In genomic region chr13:43112280-43112679, GRCm38 (mm10) we compare ENCODE assay signal across 12 mouse cellular contexts. TPM values are rescaled to one million over a fixed set of nuclear protein-coding genes. Genes with fewer than 3 reads are reported as not detected.
DNase-seq lines count a peak whose midpoint lies in the region; ATAC-seq and TF ChIP-seq lines count a peak whose summit lies in the region.
"Had no signal": no experiment of that assay in that cellular context is flagged by ENCODE, and none has a peak within 500 bp of the region (broad histone marks: within the 10 kb centered on the region; RNA-seq: fewer than 3 reads in every experiment).

No protein-coding gene starts in this region.

- 0 out of 2 replicates have a peak overlapping the region, but pooled peaks have one; percentile 12 for H3K4me2 ChIP-seq in hindbrain, embryonic 16.5 days (ENCODE audit: low read length)
- H3K4me2 ChIP-seq in hindbrain, embryonic 11.5 days (replicated peaks; ENCODE audit: low read depth, low read length): no peak overlapping the region
- H3K4me2 ChIP-seq in forebrain, postnatal 0 days (ENCODE audit: low read depth): no peak overlapping the region
- H3K4me2 ChIP-seq in stomach, postnatal 0 days (replicated peaks; ENCODE audit: low read depth): no peak overlapping the region
- H3K4me2 ChIP-seq: limb, embryonic 15.5 days; neural tube, embryonic 13.5 days had no signal

- ATAC-seq in hindbrain, embryonic 16.5 days: peak; percentile 89
- no peak for ATAC-seq in hindbrain, embryonic 11.5 days (ENCODE audit: low FRiP score)
- ATAC-seq in forebrain, postnatal 0 days: peak; percentile 95
- no peak for ATAC-seq in stomach, postnatal 0 days (ENCODE audit: low FRiP score, low TSS enrichment)
- ATAC-seq: inflammation-experienced regulatory T-cells, adult 6 months had no signal

- WGBS in hindbrain, embryonic 16.5 days: 63% methylated on average over 7 of the region's 7 CpGs
- WGBS in hindbrain, embryonic 11.5 days: 70% methylated on average over 7 of the region's 7 CpGs
- WGBS in forebrain, postnatal 0 days: 58% methylated on average over 7 of the region's 7 CpGs
- WGBS in stomach, postnatal 0 days: 69% methylated on average over 7 of the region's 7 CpGs

- no peak for DNase-seq in hindbrain, embryonic 11.5 days (ENCODE audit: low spot score)
- DNase-seq in forebrain, postnatal 0 days: peak; percentile 74
- peak; percentile 55 to 59 for DNase-seq in left cerebral cortex, adult 18-20 months (ENCODE audit: low spot score in 2 of 2)
- DNase-seq in right cerebral cortex, postnatal 36 days (ENCODE audit: low spot score in 2 of 2): peak; percentile 57 to 61
- no peak for DNase-seq in gastrocnemius, postnatal 10 days
- DNase-seq in lung, postnatal 10 days: no peak
- no peak for DNase-seq in stomach, postnatal 0 days (ENCODE audit: low spot score)
- DNase-seq: gastrocnemius, postnatal 14 days had no signal

- peak overlapping the region; percentile 56; the same call in 1 of the 2 replicates for H3K27ac ChIP-seq in hindbrain, embryonic 16.5 days (ENCODE audit: low read depth, low read length)
- no peak overlapping the region for H3K27ac ChIP-seq in hindbrain, embryonic 11.5 days (ENCODE audit: low read depth, low read length)
- H3K27ac ChIP-seq in forebrain, postnatal 0 days (ENCODE audit: low read depth, low read length): 0 out of 2 replicates have a peak overlapping the region, but pooled peaks have one; percentile 46
- no peak overlapping the region for H3K27ac ChIP-seq in stomach, postnatal 0 days (replicated peaks)
- H3K27ac ChIP-seq: limb, embryonic 15.5 days; neural tube, embryonic 13.5 days had no signal

- no peak overlapping the region for H3K4me3 ChIP-seq in hindbrain, embryonic 16.5 days (ENCODE audit: low read length)
- H3K4me3 ChIP-seq in hindbrain, embryonic 11.5 days (ENCODE audit: low read depth, low read length): no peak overlapping the region
- H3K4me3 ChIP-seq in forebrain, postnatal 0 days (ENCODE audit: low read depth, low read length): no peak overlapping the region
- no peak overlapping the region for H3K4me3 ChIP-seq in stomach, postnatal 0 days (ENCODE audit: low read depth, low read length)
- H3K4me3 ChIP-seq: limb, embryonic 15.5 days; neural tube, embryonic 13.5 days had no signal

- no peak overlapping the region for H3K9ac ChIP-seq in hindbrain, embryonic 16.5 days (ENCODE audit: low read depth, low read length)
- H3K9ac ChIP-seq in hindbrain, embryonic 11.5 days (ENCODE audit: low read depth, low read length): no peak overlapping the region
- H3K9ac ChIP-seq in forebrain, postnatal 0 days: no peak overlapping the region
- no peak overlapping the region for H3K9ac ChIP-seq in stomach, postnatal 0 days (ENCODE audit: low read length)
- H3K9ac ChIP-seq: limb, embryonic 15.5 days; neural tube, embryonic 13.5 days had no signal

- no peak for TF ChIP-seq CTCF in forebrain, postnatal 0 days (IDR thresholded peaks at IDR 0.05; ENCODE audit: low read depth)
- TF ChIP-seq CTCF in stomach, postnatal 0 days (IDR thresholded peaks at IDR 0.05; ENCODE audit: low read depth): no peak

- no peak for TF ChIP-seq EP300 in stomach, postnatal 0 days (optimal IDR thresholded peaks at IDR 0.05)

- peaks cover 5% of the 10 kb centered on the region; the same call in 1 of the 2 replicates for H3K4me1 ChIP-seq in hindbrain, embryonic 16.5 days (ENCODE audit: control insufficient read depth, insufficient read depth, low read depth, low read length)
- H3K4me1 ChIP-seq in hindbrain, embryonic 11.5 days (replicated peaks; ENCODE audit: control insufficient read depth, insufficient read depth, low read length): no peaks in the 10 kb centered on the region
- peaks cover 6% of the 10 kb centered on the region; the same call in 1 of the 2 replicates for H3K4me1 ChIP-seq in forebrain, postnatal 0 days (ENCODE audit: insufficient read depth)
- H3K4me1 ChIP-seq in stomach, postnatal 0 days (replicated peaks; ENCODE audit: control insufficient read depth, insufficient read depth): no peaks in the 10 kb centered on the region
- H3K4me1 ChIP-seq: limb, embryonic 15.5 days had no signal

- H3K36me3 ChIP-seq in hindbrain, embryonic 16.5 days (ENCODE audit: control insufficient read depth, insufficient read depth, low read length): no peaks in the 10 kb centered on the region
- no peaks in the 10 kb centered on the region for H3K36me3 ChIP-seq in hindbrain, embryonic 11.5 days (ENCODE audit: control insufficient read depth, insufficient read depth, low read length)
- no peaks in the 10 kb centered on the region for H3K36me3 ChIP-seq in forebrain, postnatal 0 days (ENCODE audit: insufficient read depth)
- no peaks in the 10 kb centered on the region for H3K36me3 ChIP-seq in stomach, postnatal 0 days (ENCODE audit: control insufficient read depth, insufficient read depth, low read length)
- H3K36me3 ChIP-seq: limb, embryonic 15.5 days; neural tube, embryonic 13.5 days had no signal

- H3K27me3 ChIP-seq in hindbrain, embryonic 16.5 days (replicated peaks; ENCODE audit: control insufficient read depth, insufficient read depth, low read length): no peaks in the 10 kb centered on the region
- no peaks in the 10 kb centered on the region for H3K27me3 ChIP-seq in hindbrain, embryonic 11.5 days (ENCODE audit: control insufficient read depth, insufficient read depth, low read length)
- no peaks in the 10 kb centered on the region for H3K27me3 ChIP-seq in forebrain, postnatal 0 days (ENCODE audit: insufficient read depth, low read length)
- H3K27me3 ChIP-seq in stomach, postnatal 0 days (ENCODE audit: control insufficient read depth, insufficient read depth, low read length): no peaks in the 10 kb centered on the region
- H3K27me3 ChIP-seq: limb, embryonic 15.5 days; neural tube, embryonic 13.5 days had no signal

- H3K9me3 ChIP-seq in hindbrain, embryonic 16.5 days (ENCODE audit: control insufficient read depth, low read length): no peaks in the 10 kb centered on the region
- H3K9me3 ChIP-seq in hindbrain, embryonic 11.5 days (ENCODE audit: control insufficient read depth, low read length): no peaks in the 10 kb centered on the region
- H3K9me3 ChIP-seq in forebrain, postnatal 0 days (ENCODE audit: low read length): no peaks in the 10 kb centered on the region
- H3K9me3 ChIP-seq in stomach, postnatal 0 days (ENCODE audit: control insufficient read depth, low read length): no peaks in the 10 kb centered on the region
- H3K9me3 ChIP-seq: limb, embryonic 15.5 days; neural tube, embryonic 13.5 days had no signal

RNA-seq across cellular contexts. Expression of gene Tbc1d7, which starts 59.0 kb away (rescaled TPM):
- polyA plus RNA-seq in hindbrain, embryonic 16.5 days (2015; fragmentation: Nextera tagmentation; extraction: Ambion mirVana): 85.3 and 86.0 TPM in 2 replicates
- polyA plus RNA-seq in hindbrain, embryonic 11.5 days (2014; fragmentation: Nextera tagmentation; extraction: Ambion mirVana): 71.3 and 74.8 TPM in 2 replicates
- 40.0 and 41.6 TPM in 2 replicates for total RNA-seq in forebrain, postnatal 0 days (2014; rRNA removed)
- 69.0 and 84.8 TPM in 2 replicates for polyA plus RNA-seq in forebrain, postnatal 0 days (2015; fragmentation: Nextera tagmentation; extraction: Ambion mirVana)
- total RNA-seq in left cerebral cortex, adult 18-20 months (2021): 10 to 100 TPM; 27.6 to 28.2 TPM
- 10 to 100 TPM; 26.8 to 28.3 TPM for total RNA-seq in gastrocnemius, postnatal 10 days (2021)
- polyA plus RNA-seq in stomach, postnatal 0 days (2015; fragmentation: Nextera tagmentation; extraction: Ambion mirVana): 30.9 and 31.3 TPM in 2 replicates

Comparison
In these comparisons a context has a peak if more than half of its experiments do, and no peak if none do; other contexts are left out.
1. ATAC-seq: peak in hindbrain, embryonic 16.5 days (single experiment) and forebrain, postnatal 0 days (single experiment); none in hindbrain, embryonic 11.5 days (single experiment) and stomach, postnatal 0 days (single experiment).
2. H3K27ac ChIP-seq: peak in hindbrain, embryonic 16.5 days (single experiment) and forebrain, postnatal 0 days (single experiment); none in hindbrain, embryonic 11.5 days (single experiment) and stomach, postnatal 0 days (single experiment).
3. DNase-seq: peak in forebrain, postnatal 0 days (single experiment), left cerebral cortex, adult 18-20 months (2 of 2) and right cerebral cortex, postnatal 36 days (2 of 2); none in hindbrain, embryonic 11.5 days (single experiment), gastrocnemius, postnatal 10 days (single experiment), lung, postnatal 10 days (single experiment) and stomach, postnatal 0 days (single experiment).